Mouse (Mus musculus) mature B cell (primary cell): Measurements from ENCODE around the gene Inca1.

Experiments
- in situ Hi-C: fragments of 300-500 bp; cut with MboI; formaldehyde crosslinking; loops from 2 replicates; pipeline ENCODE4 v1.14.3; 2019

The Inca1 gene

GRCm38 (mm10) chr11:70701984-70702733, 2.2 kb upstream of the Inca1 start:
- in situ Hi-C loops: no loop called here

GRCm38 (mm10) chr11:70701221-70701955, 1.4 kb upstream of the Inca1 start:
- in situ Hi-C loops: no loop called here

- in situ Hi-C loops: no loop called here
Observed at GRCm38 (mm10) chr11:70700613-70701012, 658 bp upstream of the Inca1 start.

- in situ Hi-C loops: no loop called here
Observed at GRCm38 (mm10) chr11:70699051-70699450, 904 bp downstream of the Inca1 start.

GRCm38 (mm10) chr11:70697376-70697775, 2.6 kb downstream of the Inca1 start:
- in situ Hi-C loops: no loop called here

GRCm38 (mm10) chr11:70693504-70693903, 6.5 kb downstream of the Inca1 start:
- in situ Hi-C loops: no loop called here

GRCm38 (mm10) chr11:70689578-70689977, 10.4 kb downstream of the Inca1 start:
- in situ Hi-C loops: no loop called here

GRCm38 (mm10) chr11:70688372-70688771, 11.6 kb downstream of the Inca1 start:
- in situ Hi-C loops: no loop called here

GRCm38 (mm10) chr11:70687601-70688199, 12.3 kb downstream of the Inca1 start, which contains the start of gene Camta2:
TSS of gene Camta2 (minus strand) at chr11:70688105.
- in situ Hi-C loops: no loop called here

GRCm38 (mm10) chr11:70686901-70687566, 12.9 kb downstream of the Inca1 start:
- in situ Hi-C loops: no loop called here

GRCm38 (mm10) chr11:70683640-70684039, 16.3 kb downstream of the Inca1 start:
- in situ Hi-C loops: no loop called here

GRCm38 (mm10) chr11:70681897-70682581, 17.9 kb downstream of the Inca1 start:
- in situ Hi-C loops: no loop called here

GRCm38 (mm10) chr11:70681170-70681569, 18.8 kb downstream of the Inca1 start:
- in situ Hi-C loops: no loop called here

GRCm38 (mm10) chr11:70679894-70680293, 20.1 kb downstream of the Inca1 start:
- in situ Hi-C loops: no loop called here

GRCm38 (mm10) chr11:70679361-70679760, 20.6 kb downstream of the Inca1 start:
- in situ Hi-C loops: no loop called here

GRCm38 (mm10) chr11:70678576-70678975, 21.4 kb downstream of the Inca1 start:
- in situ Hi-C loops: no loop called here

GRCm38 (mm10) chr11:70678092-70678491, 21.9 kb downstream of the Inca1 start:
- in situ Hi-C loops: no loop called here

GRCm38 (mm10) chr11:70674501-70674900, 25.5 kb downstream of the Inca1 start:
- in situ Hi-C loops: loop anchor here (25.0 kb wide), 1 partner anchor 662 kb away; the partner anchor contains the start of genes Acadvl, Dlg4 and Dvl2

- in situ Hi-C loops: loop anchor here (25.0 kb wide), 1 partner anchor 662 kb away; the partner anchor contains the start of genes Acadvl, Dlg4 and Dvl2
Observed at GRCm38 (mm10) chr11:70674014-70674413, 25.9 kb downstream of the Inca1 start.

- in situ Hi-C loops: loop anchor here (25.0 kb wide), 1 partner anchor 659 kb away; the partner anchor contains the start of genes Acadvl, Dlg4 and Dvl2
Observed at GRCm38 (mm10) chr11:70671333-70672047, 28.5 kb downstream of the Inca1 start.
